Mouse (Mus musculus) left cerebral cortex, postnatal 10 days (tissue): Measurements from ENCODE around the gene Il17rc. TPM values are rescaled to one million over a fixed set of nuclear protein-coding genes. Genes with fewer than 3 reads are reported as not detected.
A peak's percentile ranks its signal among the peaks of the same experiment; 100 is the strongest.

Source experiments
- DNase-seq, 2 experiments: peaks; one replicate each; pipeline ENCODE4 v3.0.0; 2021 to 2022; ENCODE audit warnings: low spot score in 2 of 2, mixed read lengths in 1 of 2; ENCODE audit errors: extremely low spot score in 1 of 2
- intact Hi-C: fragments of 180-260 bp; cut with DNase I; formaldehyde crosslinking; loops from one replicate; pipeline ENCODE4 v1.15.1; 2025
- total RNA-seq, 2 experiments: library from RNA; stranded (reverse); gene quantifications; 2 replicates each; pipeline ENCODE4 v1.2.3; 2021

Gene Il17rc
- total RNA-seq, 2 experiments from 2014 or later, result 2.5 to 3.2 TPM

DNA sequence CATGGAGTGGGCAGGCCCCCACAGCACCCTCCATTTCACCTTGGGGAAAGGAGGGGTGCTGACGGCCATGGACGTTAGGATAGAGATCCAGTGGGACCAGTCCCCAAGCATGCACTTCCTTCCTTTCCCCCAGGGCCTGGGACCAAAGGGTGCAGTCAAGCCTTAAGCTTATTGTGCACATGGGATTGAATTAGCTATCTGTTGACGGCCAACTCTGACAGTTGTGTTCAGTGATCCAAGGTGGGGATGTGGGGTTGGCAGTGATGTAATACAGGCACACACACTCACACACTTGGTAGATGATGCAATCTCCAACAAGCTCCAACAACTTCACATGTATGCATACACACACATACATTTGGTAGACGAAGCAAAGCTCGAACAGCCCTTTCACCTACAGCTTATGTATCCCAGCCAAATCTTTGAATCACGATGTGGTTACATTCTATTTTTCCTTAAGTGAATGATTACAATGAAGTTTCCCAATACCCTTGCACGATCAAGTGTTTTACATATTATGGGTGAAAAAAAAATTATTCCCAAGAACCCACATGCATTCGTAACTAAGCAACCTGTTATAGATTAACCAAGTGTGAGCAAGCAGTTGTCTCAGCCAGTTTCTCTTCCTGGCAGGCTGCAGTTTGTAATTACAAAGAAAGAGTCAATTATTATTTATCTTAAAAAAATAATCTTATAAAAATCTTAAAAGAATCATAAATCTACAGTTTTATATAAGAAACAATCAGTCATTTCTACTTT is 26.8 kb upstream of the Il17rc start:
- intact Hi-C loops, result no loop called here
- DNase-seq, result no peak

DNA sequence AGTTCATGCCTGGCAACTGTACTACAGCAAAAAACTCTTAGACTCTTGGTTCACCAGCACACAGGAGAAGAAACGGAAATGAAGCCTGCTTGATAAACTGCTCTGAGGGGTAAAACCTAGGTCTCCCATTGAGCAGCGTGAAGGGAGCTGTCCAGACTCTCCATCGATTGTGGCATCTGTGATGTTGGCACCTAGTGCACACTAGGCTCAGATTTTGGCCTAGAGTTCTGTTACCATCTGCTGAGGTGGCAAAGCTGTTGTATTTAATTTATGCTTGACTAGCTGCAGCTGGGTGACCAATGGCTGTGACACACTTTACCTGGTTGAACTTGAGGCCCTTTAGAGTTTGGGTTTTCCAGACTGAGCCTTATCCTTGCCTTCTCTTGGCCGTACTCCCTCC is 23.6 kb upstream of the Il17rc start:
- DNase-seq, result no peak
- intact Hi-C loops, result no loop called here

DNA sequence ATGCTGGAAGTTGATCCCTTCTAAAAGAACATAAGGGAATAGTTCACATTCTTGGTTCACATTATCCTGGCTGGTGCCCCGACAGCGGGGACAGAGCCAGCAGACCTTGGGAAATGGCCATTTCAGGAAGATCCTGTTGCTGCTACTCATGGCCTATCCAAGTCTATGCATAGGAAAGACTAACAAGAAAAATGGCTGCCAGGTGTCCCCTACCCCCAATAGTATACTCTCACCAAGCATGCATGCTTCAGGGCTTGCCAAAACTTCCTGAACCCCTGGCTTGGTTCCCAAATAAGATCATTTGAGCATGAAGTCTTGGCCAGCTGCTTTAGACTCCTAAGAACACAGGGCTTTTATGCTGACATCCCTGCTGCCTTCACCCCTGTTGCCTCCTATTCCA is 19.4 kb upstream of the Il17rc start:
- no peak for DNase-seq
- intact Hi-C loops, result no loop called here

DNA sequence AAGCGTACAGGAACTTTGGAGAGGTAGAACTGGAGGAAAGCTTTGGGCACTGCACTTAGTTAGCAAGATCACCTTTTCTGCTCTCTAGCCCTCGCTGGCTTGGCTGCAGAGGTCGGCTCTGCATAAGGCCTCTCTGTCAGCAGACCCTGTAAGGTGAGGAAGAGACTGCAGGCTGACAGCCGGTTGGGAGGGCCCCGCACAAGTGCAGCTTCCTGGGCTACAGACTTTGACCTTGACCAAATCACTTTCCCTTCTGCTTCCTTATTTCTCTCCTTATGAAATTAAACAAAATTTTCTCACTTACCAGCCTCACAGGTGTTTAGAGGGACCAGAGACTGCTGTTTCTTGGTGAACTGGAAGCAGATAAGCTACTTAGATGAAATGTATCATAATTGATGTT is 16.2 kb upstream of the Il17rc start:
- DNase-seq, result no peak
- intact Hi-C loops, result no loop called here

DNA sequence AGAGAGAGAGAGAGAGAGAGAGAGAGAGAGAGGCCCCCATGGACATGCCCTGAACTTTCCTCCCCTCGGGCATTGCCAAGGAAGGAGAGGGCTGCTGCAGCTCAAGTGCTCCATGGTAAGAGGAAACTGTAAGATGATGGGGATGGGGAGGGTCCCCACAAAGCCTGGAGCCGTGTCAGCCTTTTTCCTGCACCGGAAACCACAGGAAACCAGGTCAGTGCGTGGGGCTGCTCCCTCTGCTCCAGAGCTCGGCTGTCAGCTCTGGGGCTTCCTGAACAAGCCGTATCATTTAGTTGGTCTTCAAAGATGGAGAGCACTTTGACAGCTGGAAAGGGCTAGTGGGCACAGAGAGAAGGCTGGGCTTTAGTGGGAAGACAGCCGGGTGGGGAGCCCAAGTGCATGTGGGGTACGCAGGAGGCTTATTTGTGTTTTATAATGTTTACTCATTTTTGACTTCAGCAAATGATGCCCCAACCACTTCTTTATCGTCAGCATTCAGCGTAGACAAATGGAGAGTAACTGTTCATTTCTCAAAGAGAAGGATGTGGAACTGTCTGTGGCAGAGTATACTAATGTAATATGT is 13.2 kb upstream of the Il17rc start, which contains the start of gene Il17re:
Il17re (plus strand) TSS at position 533 of the 583 bp plus-strand sequence.
- DNase-seq, result no peak
- intact Hi-C loops, result no loop called here

DNA sequence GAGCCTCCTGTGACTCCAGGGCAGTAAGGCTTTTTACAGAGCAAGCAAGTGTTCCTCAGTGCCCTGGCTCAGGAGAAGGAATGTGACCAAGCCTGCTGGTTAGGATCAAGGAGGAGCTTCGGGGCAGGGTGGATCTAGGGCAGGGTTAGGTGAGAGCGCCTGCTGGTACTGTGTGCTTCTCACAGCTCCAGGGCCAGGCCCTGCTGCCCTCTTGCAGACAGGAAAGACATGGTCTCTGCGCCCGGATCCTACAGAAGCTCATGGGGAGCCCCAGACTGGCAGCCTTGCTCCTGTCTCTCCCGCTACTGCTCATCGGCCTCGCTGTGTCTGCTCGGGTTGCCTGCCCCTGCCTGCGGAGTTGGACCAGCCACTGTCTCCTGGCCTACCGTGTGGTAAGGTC is 12.6 kb upstream of the Il17rc start:
- DNase-seq, result no peak
- intact Hi-C loops, result no loop called here

DNA sequence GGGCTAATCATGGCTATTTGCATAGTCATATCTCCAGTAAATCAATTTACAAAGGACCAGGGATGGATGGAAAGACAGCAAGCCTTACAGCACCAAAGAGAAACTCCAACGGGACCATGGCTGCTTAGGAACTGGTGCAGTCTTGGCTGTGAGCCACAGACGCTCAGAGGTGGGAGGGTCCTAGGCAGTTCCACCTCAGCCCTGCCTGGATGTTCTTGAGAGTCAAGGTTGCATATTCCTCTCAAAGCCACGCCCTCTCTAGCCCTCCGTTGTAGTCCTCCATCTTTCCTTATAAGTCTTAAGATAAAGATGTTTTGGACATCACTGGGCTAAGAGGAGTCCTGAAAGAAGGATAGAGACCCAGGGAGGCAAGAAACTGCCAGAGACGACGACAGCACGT is 7.2 kb upstream of the Il17rc start:
- intact Hi-C loops, result no loop called here
- DNase-seq, result no peak

DNA sequence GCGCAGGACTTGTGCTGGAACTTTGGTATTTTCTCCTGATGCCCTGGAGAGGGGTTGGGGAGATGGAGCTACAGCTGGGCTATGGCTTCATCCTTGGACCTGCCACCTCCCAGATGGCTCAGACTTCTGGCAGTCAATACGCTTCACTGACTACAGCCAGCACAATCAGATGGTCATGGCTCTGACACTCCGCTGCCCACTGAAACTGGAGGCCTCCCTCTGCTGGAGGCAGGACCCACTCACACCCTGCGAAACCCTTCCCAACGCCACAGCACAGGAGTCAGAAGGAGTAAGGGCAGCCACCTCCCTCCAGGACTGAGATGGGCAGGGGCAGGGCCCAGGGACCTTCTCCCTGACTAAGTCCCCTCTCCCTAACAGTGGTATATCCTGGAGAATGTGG is 5.6 kb upstream of the Il17rc start:
- intact Hi-C loops, result no loop called here
- DNase-seq, result no peak

DNA sequence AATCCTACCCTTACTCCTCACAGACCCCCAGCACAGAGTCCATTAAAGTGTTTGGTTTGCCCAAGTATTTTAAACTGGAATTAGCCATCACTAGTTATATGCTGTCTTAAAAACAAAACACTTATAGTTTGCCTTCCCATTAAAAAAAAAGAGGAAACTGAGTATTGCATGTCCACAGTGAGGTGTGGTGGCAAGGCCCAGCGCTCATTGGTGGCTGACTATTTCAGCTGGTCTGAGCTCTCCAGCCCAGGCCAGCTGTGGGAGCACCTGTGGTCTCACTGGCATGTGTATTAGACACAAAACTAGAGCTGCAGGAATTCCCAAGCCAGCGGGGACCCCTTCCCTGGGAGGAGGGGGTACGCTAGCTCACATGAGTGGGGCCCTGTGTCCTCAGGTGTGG is 2.7 kb upstream of the Il17rc start:
- no peak for DNase-seq
- intact Hi-C loops, result no loop called here

DNA sequence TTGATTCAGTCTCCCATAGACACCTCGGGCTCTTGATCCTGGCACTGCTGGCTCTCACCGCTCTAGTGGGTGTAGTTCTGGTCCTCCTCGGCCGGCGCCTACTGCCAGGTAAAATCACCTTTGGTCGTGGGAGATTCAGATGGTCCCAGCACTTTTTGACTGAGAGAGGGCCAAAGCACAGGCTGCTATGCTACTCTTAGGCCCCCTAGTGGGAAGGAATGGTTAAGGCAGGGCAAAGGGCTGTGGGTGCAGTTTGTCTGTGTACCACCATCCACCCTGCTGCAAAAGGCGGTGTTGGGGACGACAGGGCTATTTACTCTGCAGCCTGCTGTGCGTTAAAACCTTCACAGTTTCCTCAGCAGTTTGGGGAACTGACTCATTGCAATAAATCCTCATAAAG is 2.2 kb upstream of the Il17rc start:
- intact Hi-C loops, result no loop called here
- DNase-seq, result peak in 1 of 2 experiments; percentile 70

DNA sequence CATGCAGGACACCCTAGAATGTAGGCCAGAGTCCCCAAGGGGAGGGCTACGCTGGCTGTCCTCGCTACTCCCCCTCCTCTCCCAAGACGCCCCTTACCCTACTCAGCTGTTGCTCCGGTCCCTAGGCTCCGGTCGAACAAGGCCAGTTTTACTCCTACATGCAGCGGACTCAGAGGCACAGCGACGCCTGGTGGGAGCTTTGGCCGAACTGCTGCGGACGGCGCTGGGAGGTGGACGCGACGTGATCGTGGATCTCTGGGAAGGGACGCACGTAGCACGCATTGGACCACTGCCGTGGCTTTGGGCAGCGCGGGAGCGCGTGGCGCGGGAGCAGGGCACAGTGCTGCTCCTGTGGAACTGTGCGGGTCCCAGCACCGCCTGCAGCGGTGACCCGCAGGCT is 1.8 kb upstream of the Il17rc start:
- peak; percentile 56 to 88 for DNase-seq
- intact Hi-C loops, result no loop called here

DNA sequence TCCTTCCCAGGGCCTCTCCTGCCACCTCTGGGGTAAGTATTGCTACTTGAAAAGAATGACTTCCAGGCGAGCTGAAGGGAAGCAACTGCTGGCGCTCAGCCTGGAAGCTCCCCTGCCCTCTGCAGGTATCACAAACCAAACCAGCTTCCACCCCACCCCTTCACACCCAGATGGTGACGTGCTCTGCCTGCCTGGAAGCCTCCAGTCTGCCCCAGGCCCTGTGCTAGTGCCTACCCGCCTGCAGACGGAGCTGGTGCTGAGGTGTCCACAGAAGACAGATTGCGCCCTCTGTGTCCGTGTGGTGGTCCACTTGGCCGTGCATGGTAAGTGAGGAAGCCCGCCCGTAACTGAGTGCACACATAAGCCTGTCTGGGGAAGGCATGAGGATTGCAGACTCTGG is 834 bp downstream of the Il17rc start:
- no peak for DNase-seq
- intact Hi-C loops, result loop anchor here (5.0 kb wide), 1 partner anchor 35 kb away; the partner anchor contains the start of gene Cidec

DNA sequence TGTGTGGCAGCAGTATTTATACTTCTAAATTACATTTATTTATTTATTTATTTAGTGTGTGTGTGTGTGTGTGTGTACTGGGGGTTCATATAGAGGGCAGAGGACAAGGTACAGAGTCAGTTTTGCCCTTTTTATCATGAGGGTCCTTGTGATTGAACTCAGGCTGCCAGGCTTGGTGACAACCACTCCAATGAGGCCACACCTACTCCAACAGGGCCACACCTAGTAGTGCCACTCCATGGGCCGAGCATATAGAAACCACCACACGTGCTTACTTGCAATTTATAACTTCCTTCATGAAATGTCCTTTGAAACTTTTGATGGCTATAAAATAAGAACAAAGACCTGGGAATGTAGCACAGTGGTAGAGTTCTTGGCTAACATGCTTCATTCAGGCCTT is 2.0 kb downstream of the Il17rc start:
- intact Hi-C loops, result loop anchor here (5.0 kb wide), 1 partner anchor 36 kb away; the partner anchor contains the start of gene Cidec
- no peak for DNase-seq

DNA sequence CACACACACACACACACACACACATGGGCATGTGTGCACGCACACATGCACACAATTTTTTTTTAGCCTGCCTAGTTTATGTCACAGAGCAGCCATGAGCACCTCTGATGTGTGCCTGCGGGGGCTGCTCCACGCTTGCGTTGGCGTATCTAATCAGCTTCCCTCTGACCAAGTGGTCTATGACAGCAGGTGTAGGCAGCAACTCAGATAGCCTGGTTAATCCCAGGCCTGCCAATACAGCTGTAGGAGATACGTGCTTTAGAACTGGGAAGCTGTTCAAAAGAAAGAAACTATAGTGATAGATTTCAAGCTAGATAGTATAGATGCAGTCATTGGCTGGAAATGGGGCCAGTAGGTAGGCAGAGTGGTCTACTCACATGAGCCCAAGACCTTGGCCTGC is 2.5 kb downstream of the Il17rc start:
- intact Hi-C loops, result loop anchor here (5.0 kb wide), 1 partner anchor 36 kb away; the partner anchor contains the start of gene Cidec
- no peak for DNase-seq

DNA sequence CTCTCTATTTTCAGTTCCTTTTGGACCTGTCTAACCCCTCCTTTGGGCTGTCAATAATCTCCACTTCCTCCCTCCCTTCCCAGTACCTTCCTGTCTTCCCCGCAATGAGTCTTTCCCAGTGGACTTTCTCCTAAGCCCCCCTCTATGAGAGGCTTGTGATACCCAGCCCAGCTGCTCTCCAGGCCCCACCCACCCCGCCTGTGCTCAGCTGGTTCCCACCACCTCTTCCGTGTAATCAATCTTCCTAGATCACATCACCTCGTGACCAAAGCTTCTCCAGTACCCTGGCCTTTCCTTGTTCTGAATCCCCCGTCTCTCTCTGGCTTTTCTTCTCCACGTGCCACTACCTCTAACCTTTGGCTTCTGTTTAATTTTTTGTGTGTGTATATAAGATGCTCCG is 6.1 kb downstream of the Il17rc start:
- intact Hi-C loops, result no loop called here
- no peak for DNase-seq

DNA sequence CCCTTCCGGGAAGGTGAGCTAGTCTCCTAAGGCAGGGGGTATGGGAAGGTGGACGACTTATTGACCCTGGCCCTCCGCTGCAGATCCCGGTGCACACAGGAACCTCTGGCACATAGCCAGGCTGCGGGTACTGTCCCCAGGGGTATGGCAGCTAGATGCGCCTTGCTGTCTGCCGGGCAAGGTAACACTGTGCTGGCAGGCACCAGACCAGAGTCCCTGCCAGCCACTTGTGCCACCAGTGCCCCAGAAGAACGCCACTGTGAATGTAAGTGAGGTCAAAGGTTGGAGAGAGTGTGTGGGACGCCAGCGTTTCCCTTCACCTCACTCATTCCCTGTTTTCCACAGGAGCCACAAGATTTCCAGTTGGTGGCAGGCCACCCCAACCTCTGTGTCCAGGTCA is 7.7 kb downstream of the Il17rc start:
- DNase-seq, result no peak
- intact Hi-C loops, result no loop called here

DNA sequence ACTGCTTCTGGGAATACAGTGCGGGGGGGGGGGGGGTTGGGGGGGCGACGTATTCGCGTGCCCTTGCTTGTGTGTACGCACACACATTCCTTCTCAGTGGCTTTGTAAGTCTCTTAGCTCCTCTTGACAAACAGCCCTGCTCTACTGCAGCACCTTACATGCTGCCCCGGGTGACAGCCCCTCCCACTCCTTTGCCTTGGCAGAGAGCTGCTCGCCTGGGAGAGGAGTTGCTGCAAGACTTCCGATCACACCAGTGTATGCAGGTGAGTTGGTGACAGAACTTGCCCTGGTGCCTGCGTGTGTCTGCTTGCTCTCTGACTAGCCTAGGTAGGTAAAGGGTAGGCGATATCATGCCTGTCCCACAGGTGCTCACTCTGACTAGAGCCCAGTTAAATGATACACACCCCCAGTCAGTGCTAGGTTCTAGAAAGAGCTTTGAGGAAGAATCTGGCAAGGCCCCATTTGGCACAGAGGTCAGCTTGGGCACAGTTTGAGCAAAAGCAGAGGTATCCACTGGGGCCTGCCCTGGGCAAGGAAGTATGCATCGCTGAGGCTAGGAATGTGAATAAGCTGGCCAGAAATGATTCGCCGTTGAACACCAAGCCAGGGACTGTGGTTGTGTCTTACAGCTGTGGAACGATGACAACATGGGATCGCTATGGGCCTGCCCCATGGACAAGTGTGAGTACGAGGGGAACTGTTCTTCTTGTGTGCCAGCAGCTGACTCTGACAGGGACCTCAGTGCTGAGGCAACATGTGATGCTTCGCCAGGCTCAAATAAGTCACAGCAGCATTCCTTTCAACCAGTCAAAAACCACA is 9.5 kb downstream of the Il17rc start:
- intact Hi-C loops, result no loop called here
- no peak for DNase-seq

DNA sequence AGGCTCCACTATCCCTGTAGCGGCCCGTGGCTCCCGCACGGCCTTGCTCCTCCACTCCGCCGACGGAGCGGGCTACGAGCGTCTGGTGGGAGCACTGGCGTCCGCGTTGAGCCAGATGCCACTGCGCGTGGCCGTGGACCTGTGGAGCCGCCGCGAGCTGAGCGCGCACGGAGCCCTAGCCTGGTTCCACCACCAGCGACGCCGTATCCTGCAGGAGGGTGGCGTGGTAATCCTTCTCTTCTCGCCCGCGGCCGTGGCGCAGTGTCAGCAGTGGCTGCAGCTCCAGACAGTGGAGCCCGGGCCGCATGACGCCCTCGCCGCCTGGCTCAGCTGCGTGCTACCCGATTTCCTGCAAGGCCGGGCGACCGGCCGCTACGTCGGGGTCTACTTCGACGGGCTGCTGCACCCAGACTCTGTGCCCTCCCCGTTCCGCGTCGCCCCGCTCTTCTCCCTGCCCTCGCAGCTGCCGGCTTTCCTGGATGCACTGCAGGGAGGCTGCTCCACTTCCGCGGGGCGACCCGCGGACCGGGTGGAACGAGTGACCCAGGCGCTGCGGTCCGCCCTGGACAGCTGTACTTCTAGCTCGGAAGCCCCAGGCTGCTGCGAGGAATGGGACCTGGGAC is 11.4 kb downstream of the Il17rc start:
- peak in 1 of 2 experiments; percentile 72 for DNase-seq
- intact Hi-C loops, result no loop called here

DNA sequence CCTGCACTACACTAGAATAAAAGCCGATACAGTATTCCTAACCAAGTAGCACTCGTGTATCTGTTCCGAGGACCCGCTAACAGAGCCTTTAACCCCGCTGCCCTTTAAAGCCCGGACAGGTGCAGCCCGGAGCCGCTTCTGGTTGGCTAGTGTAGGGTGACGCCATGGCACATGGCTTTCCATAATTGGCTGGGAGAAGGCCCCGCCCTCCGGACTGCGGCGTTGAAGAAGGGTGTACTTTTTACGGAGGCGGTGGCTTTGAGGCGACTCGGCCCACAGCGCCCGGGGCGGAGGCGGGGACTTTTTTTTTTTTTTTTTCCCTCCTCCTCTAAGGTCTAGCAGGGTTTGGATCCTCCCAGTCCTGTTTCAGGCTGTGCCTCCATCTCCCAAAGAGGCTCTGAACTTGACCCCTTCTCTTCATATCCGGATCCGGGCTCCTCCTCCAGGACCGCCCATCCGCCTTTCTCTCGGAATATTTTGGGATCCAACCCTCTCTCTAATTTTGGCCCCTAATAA is 11.9 kb downstream of the Il17rc start, which contains the start of gene Creld1:
Creld1 (plus strand) TSS at position 198 of the 516 bp plus-strand sequence.
- intact Hi-C loops, result no loop called here

More for the DNA sequence above, 11.9 kb downstream of the Il17rc start, which contains the start of gene Creld1:
- DNase-seq, result peak; percentile 94 to 97
